Mouse (Mus musculus) hindbrain, embryonic 11.5 days (tissue): ENCODE measurements at regions not wholly inside any gene's neighbourhood (a gene's known extent, or its start where the extent isn't known, plus 50 kb on each side); places are given as distances from the start of the nearest gene placed in this dataset.

ENCODE experiments used
- ATAC-seq: fragments of 200-750 bp; cut with Nextera tagmentation; 2 replicates; pipeline ENCODE4 v1.8.0; 2017; ENCODE audit warnings: mild to moderate bottlenecking, moderate TSS enrichment, moderate library complexity; ENCODE audit not compliant: low FRiP score
- DNase-seq: peaks from one replicate; pipeline ENCODE4 v3.0.0-alpha.2; 2015; ENCODE audit warnings: low spot score
- H3K27ac ChIP-seq: fragments of 300-500 bp; sonication (generic); 2 replicates; pipeline ENCODE4 v1.5.1; 2014; ENCODE audit warnings: mild to moderate bottlenecking, low read depth, low read length
- H3K27me3 ChIP-seq: fragments of 300-500 bp; sonication (generic); 2 replicates; pipeline ENCODE4 v1.6.1; 2014; ENCODE audit warnings: mild to moderate bottlenecking, low read length, moderate library complexity, mixed read lengths; ENCODE audit not compliant: control insufficient read depth, insufficient read depth
- H3K36me3 ChIP-seq: fragments of 300-500 bp; sonication (generic); 2 replicates; pipeline ENCODE4 v1.6.1; 2014; ENCODE audit warnings: mild to moderate bottlenecking, low read length, moderate library complexity, mixed read lengths; ENCODE audit not compliant: control insufficient read depth, insufficient read depth
- H3K4me1 ChIP-seq: fragments of 300-500 bp; sonication (generic); replicated peaks from 2 replicates; pipeline ENCODE4 v1.6.1; 2014; ENCODE audit warnings: low read length, mixed read lengths; ENCODE audit not compliant: control insufficient read depth, insufficient read depth
- H3K4me2 ChIP-seq: fragments of 300-500 bp; sonication (generic); replicated peaks from 2 replicates; pipeline ENCODE4 v1.6.1; 2014; ENCODE audit warnings: mild to moderate bottlenecking, low read depth, low read length
- H3K4me3 ChIP-seq: fragments of 300-500 bp; sonication (generic); 2 replicates; pipeline ENCODE4 v1.5.1; 2014; ENCODE audit warnings: low read depth, low read length
- H3K9ac ChIP-seq: fragments of 300-500 bp; sonication (generic); 2 replicates; pipeline ENCODE4 v1.6.1; 2014; ENCODE audit warnings: low read depth, low read length
- H3K9me3 ChIP-seq: fragments of 300-500 bp; sonication (generic); 2 replicates; pipeline ENCODE4 v1.6.1; 2016; ENCODE audit warnings: low read length; ENCODE audit not compliant: control insufficient read depth
- WGBS: fragments of 180-500 bp; shearing (Covaris S2); extraction: QIAGEN DNeasy Blood & Tissue Kit; methylation state at CpG from one replicate; pipeline ENCODE4 v1.1.7; 2014; 5-methylcytosine and 5-hydroxymethylcytosine counted together

GRCm38 (mm10) chr14:106824100-106824706, 718.2 kb downstream of the Trim52 start:
- Histone ChIP-seq H3K4me2 (no peak overlapping the region), H3K4me3 (no peak overlapping the region), H3K9me3 (no peaks in the 10 kb centered on the region), H3K27ac (no peak overlapping the region), H3K4me1 (no peaks in the 10 kb centered on the region), H3K9ac (no peak overlapping the region), H3K36me3 (no peaks in the 10 kb centered on the region), H3K27me3 (no peaks in the 10 kb centered on the region)
- no peak for DNase-seq
- no peak for ATAC-seq
- whole genome bisulfite sequencing: 77% methylated on average over 1 of the region's 1 CpGs

DNA sequence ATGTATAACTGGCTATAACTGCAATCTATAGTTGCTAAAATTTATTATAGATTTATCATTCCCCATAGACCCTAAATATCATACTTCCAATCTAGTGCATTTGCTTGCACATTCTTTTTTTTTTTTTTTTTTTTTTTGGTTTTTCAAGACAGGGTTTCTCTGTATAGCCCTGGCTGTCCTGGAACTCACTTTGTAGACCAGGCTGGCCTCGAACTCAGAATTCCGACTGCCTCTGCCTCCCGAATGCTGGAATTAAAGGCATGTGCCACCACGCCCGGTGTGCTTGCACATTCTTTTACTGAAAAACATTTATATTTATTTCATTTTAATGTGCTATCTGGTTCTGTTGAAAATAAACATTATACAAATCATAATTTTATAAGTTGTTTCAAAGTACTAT, 729.7 kb downstream of the Trim52 start:
- 88% methylated on average over 5 of the region's 5 CpGs for WGBS
- no peak overlapping the region for H3K27ac ChIP-seq
- no peaks in the 10 kb centered on the region for H3K36me3 ChIP-seq
- no peaks in the 10 kb centered on the region for H3K9me3 ChIP-seq
- H3K4me3 ChIP-seq: no peak overlapping the region
- H3K4me1 ChIP-seq: no peaks in the 10 kb centered on the region
- no peak overlapping the region for H3K4me2 ChIP-seq
- ATAC-seq (0 out of 2 replicates have a peak, but pooled peaks have one; percentile 20), DNase-seq (no peak)
- H3K27me3 ChIP-seq: no peaks in the 10 kb centered on the region
- H3K9ac ChIP-seq: no peak overlapping the region

GRCm38 (mm10) chr14:106836179-106836578, 730.2 kb downstream of the Trim52 start:
- Histone ChIP-seq H3K27ac (no peak overlapping the region), H3K4me1 (no peaks in the 10 kb centered on the region), H3K9me3 (no peaks in the 10 kb centered on the region), H3K36me3 (no peaks in the 10 kb centered on the region), H3K27me3 (no peaks in the 10 kb centered on the region), H3K4me3 (no peak overlapping the region), H3K9ac (no peak overlapping the region), H3K4me2 (no peak overlapping the region)
- ATAC-seq (peak; percentile 82), DNase-seq (peak; percentile 36)
- WGBS: 37% methylated on average over 4 of the region's 4 CpGs
